Mouse (Mus musculus): ENCODE measurements at regions not wholly inside any gene's neighbourhood (a gene's known extent, or its start where the extent isn't known, plus 50 kb on each side); places are given as distances from the start of the nearest gene placed in this dataset.
A peak's percentile ranks its signal among the peaks of the same experiment; 100 is the strongest.
"Not testable (repeated sequence)": the region's sequence is repeated elsewhere in the genome, so short reads cannot be mapped to it uniquely, and the experiment has no call there.

DNA sequence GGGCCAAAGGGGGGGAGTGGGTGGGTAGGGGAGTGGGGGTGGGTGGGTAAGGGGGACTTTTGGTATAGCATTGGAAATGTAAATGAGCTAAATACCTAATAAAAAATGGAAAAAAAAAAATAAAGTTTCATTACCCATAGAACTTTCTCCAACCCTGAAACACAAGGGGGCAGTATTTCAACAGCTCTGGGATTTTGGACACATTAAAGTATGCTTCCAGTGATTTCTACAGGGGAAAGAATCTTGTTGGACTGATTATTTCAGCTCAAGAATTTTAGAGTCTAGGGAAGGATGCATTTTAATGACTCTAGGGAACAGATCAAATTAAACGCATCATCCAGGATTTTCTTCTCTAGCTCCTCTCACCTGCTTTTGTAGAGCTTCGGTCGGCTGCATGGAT is 345.9 kb downstream of the Nrcam start:
- not testable (repeated sequence) for H3K4me3 ChIP-seq (ENCODE audit: low read depth, low read length); H3K27ac ChIP-seq (ENCODE audit: low read depth, low read length); ATAC-seq; H3K27me3 ChIP-seq (replicated peaks; ENCODE audit: control insufficient read depth, insufficient read depth, low read length); H3K36me3 ChIP-seq (ENCODE audit: control insufficient read depth, insufficient read depth); H3K9me3 ChIP-seq (ENCODE audit: control insufficient read depth); H3K4me2 ChIP-seq (replicated peaks; ENCODE audit: low read depth); H3K9ac ChIP-seq (ENCODE audit: low read depth, low read length); H3K4me1 ChIP-seq (replicated peaks; ENCODE audit: control insufficient read depth, insufficient read depth, low read length)
- WGBS: 84% methylated on average over 3 of the region's 3 CpGs
- TF ChIP-seq CTCF (IDR thresholded peaks at IDR 0.05; ENCODE audit: low read depth): peak; percentile 50

DNA sequence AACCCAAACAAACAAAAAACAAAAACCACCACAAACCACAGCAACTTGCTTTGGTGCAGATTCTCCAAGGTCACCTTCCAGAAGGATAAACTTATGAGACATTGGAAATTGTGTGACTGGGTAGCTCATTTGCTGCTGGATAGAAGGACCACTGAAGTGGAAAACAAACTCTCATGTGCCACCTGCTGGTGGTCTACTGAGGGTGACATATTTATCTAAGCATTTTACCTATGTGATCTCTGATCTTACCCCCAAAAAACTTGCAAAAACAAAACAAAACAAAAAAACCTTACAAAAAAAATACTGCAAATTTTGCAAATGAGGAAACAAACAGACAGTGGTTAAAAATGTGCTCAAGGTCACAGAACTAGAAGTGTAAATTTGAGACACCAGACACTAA is 346.3 kb downstream of the Nrcam start:
- Histone ChIP-seq H3K9ac (ENCODE audit: low read depth, low read length) (no peak overlapping the region), H3K36me3 (ENCODE audit: control insufficient read depth, insufficient read depth) (no peaks in the 10 kb centered on the region), H3K27me3 (replicated peaks; ENCODE audit: control insufficient read depth, insufficient read depth, low read length) (no peaks in the 10 kb centered on the region), H3K9me3 (ENCODE audit: control insufficient read depth) (no peaks in the 10 kb centered on the region), H3K27ac (ENCODE audit: low read depth, low read length) (no peak overlapping the region), H3K4me1 (replicated peaks; ENCODE audit: control insufficient read depth, insufficient read depth, low read length) (no peaks in the 10 kb centered on the region), H3K4me2 (replicated peaks; ENCODE audit: low read depth) (no peak overlapping the region), H3K4me3 (ENCODE audit: low read depth, low read length) (no peak overlapping the region)
- TF ChIP-seq CTCF (IDR thresholded peaks at IDR 0.05; ENCODE audit: low read depth): 0 out of 2 replicates have a peak, but pooled peaks have one; percentile 22
- no peak for ATAC-seq

Measured in intestine, postnatal 0 days (tissue).